Mouse (Mus musculus): Measurements from ENCODE around the gene Olfr713. TPM values are rescaled to one million over a fixed set of nuclear protein-coding genes. Genes with fewer than 3 reads are reported as not detected.

The Olfr713 gene
- not detected in 2 replicates for polyA plus RNA-seq (2015; fragmentation: Nextera tagmentation; extraction: Ambion mirVana)

GRCm38 (mm10) chr7:107030874-107031273 lies at the start of gene Olfr713:
Gene Olfr713, plus strand, starts transcription at chr7:107031174.
- Histone ChIP-seq H3K4me2 (no peak within 1 kb of the TSS), H3K9ac (no peak within 1 kb of the TSS), H3K4me1 (no peaks in the 10 kb centered on the region), H3K36me3 (replicated peaks) (no peaks in the 10 kb centered on the region), H3K4me3 (no peak within 1 kb of the TSS), H3K9me3 (no peaks in the 10 kb centered on the region), H3K27ac (no peak within 1 kb of the TSS), H3K27me3 (replicated peaks) (no peaks in the 10 kb centered on the region)
- ATAC-seq (replicated peaks) = no peak
- 92% methylated on average over 1 of the region's 1 CpGs for WGBS

GRCm38 (mm10) chr7:106985236-106985635 lies 45.7 kb upstream of the Olfr713 start:
- Histone ChIP-seq H3K9me3 (no peaks in the 10 kb centered on the region), H3K27ac (no peak overlapping the region), H3K4me2 (no peak overlapping the region), H3K9ac (no peak overlapping the region), H3K4me1 (no peaks in the 10 kb centered on the region), H3K4me3 (no peak overlapping the region), H3K36me3 (replicated peaks) (no peaks in the 10 kb centered on the region), H3K27me3 (replicated peaks) (no peaks in the 10 kb centered on the region)
- 93% methylated on average over 3 of the region's 3 CpGs for WGBS
- no peak for ATAC-seq (replicated peaks)

GRCm38 (mm10) chr7:107000798-107001197 lies 30.2 kb upstream of the Olfr713 start:
- Histone ChIP-seq H3K9me3 (no peaks in the 10 kb centered on the region), H3K27ac (no peak overlapping the region), H3K9ac (no peak overlapping the region), H3K27me3 (replicated peaks) (no peaks in the 10 kb centered on the region), H3K36me3 (replicated peaks) (no peaks in the 10 kb centered on the region), H3K4me2 (no peak overlapping the region), H3K4me1 (no peaks in the 10 kb centered on the region), H3K4me3 (no peak overlapping the region)
- ATAC-seq (replicated peaks) = no peak
- 90% methylated on average over 7 of the region's 7 CpGs for WGBS

- WGBS = 65% methylated on average over 3 of the region's 3 CpGs
- no peak overlapping the region for H3K9ac ChIP-seq
- no peak overlapping the region for H3K27ac ChIP-seq
- no peak for ATAC-seq (replicated peaks)
- no peaks in the 10 kb centered on the region for H3K4me1 ChIP-seq
- H3K27me3 ChIP-seq (replicated peaks) = no peaks in the 10 kb centered on the region
- H3K4me2 ChIP-seq = no peak overlapping the region
- no peaks in the 10 kb centered on the region for H3K9me3 ChIP-seq
- no peaks in the 10 kb centered on the region for H3K36me3 ChIP-seq (replicated peaks)
- no peak overlapping the region for H3K4me3 ChIP-seq
Observed at GRCm38 (mm10) chr7:107004169-107004568, 26.8 kb upstream of the Olfr713 start.

GRCm38 (mm10) chr7:107005972-107006371 lies 25.0 kb upstream of the Olfr713 start, which contains the start of gene Olfr2:
Gene Olfr2, minus strand, starts transcription at chr7:107006072.
- no peak within 1 kb of the TSS for H3K4me3 ChIP-seq
- no peak within 1 kb of the TSS for H3K27ac ChIP-seq
- no peak within 1 kb of the TSS for H3K4me2 ChIP-seq
- no peak within 1 kb of the TSS for H3K9ac ChIP-seq
- H3K4me1 ChIP-seq = no peaks in the 10 kb centered on the region
- no peak for ATAC-seq (replicated peaks)
- no peaks in the 10 kb centered on the region for H3K27me3 ChIP-seq (replicated peaks)
- no peaks in the 10 kb centered on the region for H3K9me3 ChIP-seq
- WGBS = 50% methylated on average over 1 of the region's 1 CpGs
- no peaks in the 10 kb centered on the region for H3K36me3 ChIP-seq (replicated peaks)

GRCm38 (mm10) chr7:107039934-107040563 lies 9.1 kb downstream of the Olfr713 start:
- Histone ChIP-seq H3K9ac (no peak overlapping the region), H3K27me3 (replicated peaks) (no peaks in the 10 kb centered on the region), H3K4me2 (no peak overlapping the region), H3K4me1 (no peaks in the 10 kb centered on the region), H3K27ac (no peak overlapping the region), H3K4me3 (no peak overlapping the region), H3K9me3 (no peaks in the 10 kb centered on the region), H3K36me3 (replicated peaks) (no peaks in the 10 kb centered on the region)
- ATAC-seq (replicated peaks) = no peak
- 80% methylated on average over 2 of the region's 2 CpGs for WGBS

GRCm38 (mm10) chr7:107043136-107043535 lies 12.2 kb downstream of the Olfr713 start:
- no peak overlapping the region for H3K27ac ChIP-seq
- 87% methylated on average over 3 of the region's 3 CpGs for WGBS
- no peaks in the 10 kb centered on the region for H3K4me1 ChIP-seq
- no peak overlapping the region for H3K9ac ChIP-seq
- ATAC-seq (replicated peaks) = no peak
- no peak overlapping the region for H3K4me2 ChIP-seq
- no peaks in the 10 kb centered on the region for H3K9me3 ChIP-seq
- no peaks in the 10 kb centered on the region for H3K27me3 ChIP-seq (replicated peaks)
- no peaks in the 10 kb centered on the region for H3K36me3 ChIP-seq (replicated peaks)
- no peak overlapping the region for H3K4me3 ChIP-seq

GRCm38 (mm10) chr7:107044407-107044806 lies 13.4 kb downstream of the Olfr713 start:
- Histone ChIP-seq H3K9ac (no peak overlapping the region), H3K4me1 (no peaks in the 10 kb centered on the region), H3K36me3 (replicated peaks) (no peaks in the 10 kb centered on the region), H3K4me3 (no peak overlapping the region), H3K27ac (no peak overlapping the region), H3K4me2 (no peak overlapping the region), H3K27me3 (replicated peaks) (no peaks in the 10 kb centered on the region), H3K9me3 (no peaks in the 10 kb centered on the region)
- WGBS = 95% methylated on average over 1 of the region's 1 CpGs
- ATAC-seq (replicated peaks) = no peak

GRCm38 (mm10) chr7:107045833-107046232 lies 14.9 kb downstream of the Olfr713 start:
- Histone ChIP-seq H3K4me1 (no peaks in the 10 kb centered on the region), H3K9me3 (no peaks in the 10 kb centered on the region), H3K9ac (no peak overlapping the region), H3K36me3 (replicated peaks) (no peaks in the 10 kb centered on the region), H3K27ac (no peak overlapping the region), H3K27me3 (replicated peaks) (no peaks in the 10 kb centered on the region), H3K4me3 (no peak overlapping the region), H3K4me2 (no peak overlapping the region)
- no peak; the same call in 1 of the 2 replicates for ATAC-seq (replicated peaks)
- 3% methylated on average over 5 of the region's 5 CpGs for WGBS

GRCm38 (mm10) chr7:107047578-107047977 lies 16.6 kb downstream of the Olfr713 start:
- H3K4me3 ChIP-seq = no peak overlapping the region
- H3K27me3 ChIP-seq (replicated peaks) = no peaks in the 10 kb centered on the region
- no peaks in the 10 kb centered on the region for H3K9me3 ChIP-seq
- no peak overlapping the region for H3K9ac ChIP-seq
- no peaks in the 10 kb centered on the region for H3K4me1 ChIP-seq
- no peak overlapping the region for H3K27ac ChIP-seq
- H3K36me3 ChIP-seq (replicated peaks) = no peaks in the 10 kb centered on the region
- 42% methylated on average over 3 of the region's 3 CpGs for WGBS
- ATAC-seq (replicated peaks) = no peak
- no peak overlapping the region for H3K4me2 ChIP-seq

- Histone ChIP-seq H3K27me3 (replicated peaks) (no peaks in the 10 kb centered on the region), H3K4me2 (no peak within 1 kb of the TSS), H3K9ac (no peak within 1 kb of the TSS), H3K9me3 (no peaks in the 10 kb centered on the region), H3K36me3 (replicated peaks) (no peaks in the 10 kb centered on the region), H3K27ac (no peak within 1 kb of the TSS), H3K4me1 (no peaks in the 10 kb centered on the region), H3K4me3 (no peak within 1 kb of the TSS)
- no peak for ATAC-seq (replicated peaks)
- WGBS = 90% methylated on average over 2 of the region's 2 CpGs
Observed at GRCm38 (mm10) chr7:107070681-107071080, 39.7 kb downstream of the Olfr713 start, which contains the start of gene Olfr714. Gene Olfr714, plus strand, starts transcription at chr7:107070981.

All from midbrain, embryonic 15.5 days (tissue).